Mouse (Mus musculus): ENCODE results near the gene Polr3f.

GRCm38 (mm10) chr2:144484084-144484483, 43.4 kb upstream of the Polr3f start:
- TF ChIP-seq CTCF (IDR thresholded peaks at IDR 0.05; ENCODE audit: control insufficient read depth, insufficient read depth, insufficient replicate concordance, low read depth, low read length) = no peak
- no peak for TF ChIP-seq POLR2A (IDR thresholded peaks at IDR 0.05; ENCODE audit: control insufficient read depth, low read depth, low read length)

Data from testis, adult 2 months (tissue).